Mouse (Mus musculus) embryonic fibroblast, embryonic 13.5 days (primary cell): ENCODE measurements around the gene Reps1.
A peak's percentile ranks its signal among the peaks of the same experiment; 100 is the strongest.

Experiments used
- CTCF ChIP-seq: IDR thresholded peaks from 2 replicates; pipeline ENCODE4 v1.5.1; 2011; ENCODE audit warnings: mild to moderate bottlenecking, control low read depth, low read length, moderate library complexity, borderline replicate concordance; ENCODE audit not compliant: insufficient read depth
- POLR2A ChIP-seq: IDR thresholded peaks from 2 replicates; pipeline ENCODE4 v1.6.1; 2011; ENCODE audit warnings: low read depth, mild to moderate bottlenecking, control low read depth, low read length, moderate library complexity

DNA sequence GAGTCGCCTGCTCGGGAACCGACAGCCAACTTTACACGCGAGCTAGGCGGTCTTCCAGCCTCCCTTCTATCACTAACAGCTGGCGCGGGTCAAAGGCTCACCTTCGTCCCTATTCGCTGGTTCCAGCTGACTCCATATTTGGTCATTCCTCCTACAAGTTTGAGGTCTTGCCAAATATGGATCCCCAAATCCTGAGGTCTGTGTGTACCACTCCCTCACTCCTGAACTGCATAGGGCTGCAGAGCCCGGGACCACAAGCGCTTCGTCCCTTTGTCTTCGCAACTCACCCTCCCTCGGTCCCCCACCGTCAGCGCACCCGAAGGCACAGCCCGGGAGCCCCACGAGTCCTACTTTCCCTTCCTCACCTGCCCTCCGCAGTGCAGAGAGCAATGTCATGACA, 33.3 kb upstream of the Reps1 start:
- peak; percentile 68 for TF ChIP-seq POLR2A
- no peak for TF ChIP-seq CTCF
